Mouse (Mus musculus) heart, postnatal 0 days (tissue): ENCODE results near the gene Lgals9.

ENCODE experiments used
- CTCF ChIP-seq: IDR thresholded peaks from 2 replicates; pipeline ENCODE4 v1.5.1; 2016; ENCODE audit warnings: antibody characterized with exemption, control low read depth, low read depth
- EP300 ChIP-seq: IDR thresholded peaks from 2 replicates; pipeline ENCODE4 v1.6.1; 2016; ENCODE audit warnings: antibody characterized with exemption, low read depth

DNA sequence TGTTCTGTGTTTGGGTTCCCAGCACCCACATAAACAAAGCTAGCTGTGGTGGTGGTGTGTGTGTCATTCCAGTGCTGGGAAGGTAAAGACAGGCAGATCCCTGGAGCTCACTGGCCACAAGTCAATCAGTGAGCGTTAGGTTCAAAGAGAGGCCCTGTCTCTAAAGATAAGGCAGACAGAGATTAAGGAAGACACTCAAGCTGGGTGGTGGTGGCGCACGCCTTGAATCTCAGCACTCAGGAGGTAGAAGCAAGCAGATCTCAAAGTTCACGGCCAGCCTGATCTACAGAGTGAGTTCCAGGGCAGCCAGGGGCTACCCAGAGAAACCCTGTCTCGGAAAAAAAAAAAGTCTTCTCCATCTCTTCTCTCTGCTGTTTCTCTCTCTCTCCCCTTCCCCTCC lies 23.5 kb downstream of the Lgals9 start:
- TF ChIP-seq CTCF (no peak), EP300 (no peak)
